Mouse (Mus musculus) limb, embryonic 14.5 days (tissue): ENCODE measurements at regions not wholly inside any gene's neighbourhood (a gene's known extent, or its start where the extent isn't known, plus 50 kb on each side); places are given as distances from the start of the nearest gene placed in this dataset.

Experiments used
- ATAC-seq: fragments of 200-750 bp; cut with Nextera tagmentation; 2 replicates; pipeline ENCODE4 v1.8.0; 2017; ENCODE audit warnings: low read depth, moderate number of reproducible peaks, moderate TSS enrichment; ENCODE audit not compliant: low FRiP score
- DNase-seq: peaks from one replicate; pipeline ENCODE4 v3.0.0-alpha.2; 2015; ENCODE audit warnings: low spot score
- H3K27ac ChIP-seq: fragments of 300-500 bp; sonication (generic); replicated peaks from 2 replicates; pipeline ENCODE4 v1.5.1; 2014; ENCODE audit warnings: low read depth, mild to moderate bottlenecking, low read length, moderate library complexity, mixed read lengths
- H3K27me3 ChIP-seq: fragments of 300-500 bp; sonication (generic); 2 replicates; pipeline ENCODE4 v1.6.1; 2014; ENCODE audit warnings: low read length, mixed read lengths; ENCODE audit not compliant: control insufficient read depth, insufficient read depth
- H3K36me3 ChIP-seq: fragments of 300-500 bp; sonication (generic); 2 replicates; pipeline ENCODE4 v1.6.1; 2014; ENCODE audit warnings: mild to moderate bottlenecking, low read length, moderate library complexity, mixed read lengths; ENCODE audit not compliant: control insufficient read depth, insufficient read depth
- H3K4me1 ChIP-seq: fragments of 300-500 bp; sonication (generic); 2 replicates; pipeline ENCODE4 v1.6.1; 2014; ENCODE audit warnings: antibody characterized with exemption, low read length, mixed read lengths; ENCODE audit not compliant: control insufficient read depth, insufficient read depth
- H3K4me2 ChIP-seq: fragments of 300-500 bp; sonication (generic); replicated peaks from 2 replicates; pipeline ENCODE4 v1.6.1; 2014; ENCODE audit warnings: low read depth, mild to moderate bottlenecking, low read length, moderate library complexity; ENCODE audit not compliant: severe bottlenecking
- H3K4me3 ChIP-seq: fragments of 300-500 bp; sonication (generic); replicated peaks from 2 replicates; pipeline ENCODE4 v1.5.1; 2014; ENCODE audit warnings: low read length
- H3K9ac ChIP-seq: fragments of 300-500 bp; sonication (generic); 2 replicates; pipeline ENCODE4 v1.6.1; 2014; ENCODE audit warnings: mild to moderate bottlenecking, low read depth, low read length, moderate library complexity; ENCODE audit not compliant: severe bottlenecking
- H3K9me3 ChIP-seq: fragments of 300-500 bp; sonication (generic); 2 replicates; pipeline ENCODE4 v1.6.1; 2016; ENCODE audit warnings: low read length; ENCODE audit not compliant: control insufficient read depth
- POLR2A ChIP-seq: fragments of 200-500 bp; IDR thresholded peaks from 2 replicates; pipeline ENCODE4 v1.8.0; 2012; ENCODE audit warnings: inconsistent platforms, mild to moderate bottlenecking, moderate library complexity, borderline replicate concordance; ENCODE audit not compliant: insufficient read depth, insufficient read length; ENCODE audit errors: extremely low read depth
- WGBS: fragments of 180-500 bp; shearing (Covaris S2); extraction: QIAGEN DNeasy Blood & Tissue Kit; methylation state at CpG from one replicate; pipeline ENCODE4 v1.1.7; 2014; 5-methylcytosine and 5-hydroxymethylcytosine counted together

- ATAC-seq (no peak), DNase-seq (no peak)
- Histone ChIP-seq H3K4me3 (no peak overlapping the region), H3K4me1 (no peaks in the 10 kb centered on the region), H3K9ac (no peak overlapping the region), H3K36me3 (no peaks in the 10 kb centered on the region), H3K27me3 (no peaks in the 10 kb centered on the region), H3K27ac (no peak overlapping the region), H3K4me2 (no peak overlapping the region), H3K9me3 (no peaks in the 10 kb centered on the region)
- TF ChIP-seq POLR2A, result no peak
- WGBS, result 79% methylated on average over 4 of the region's 4 CpGs
Observed at GRCm38 (mm10) chr8:35289967-35290366, 475.6 kb upstream of the Gm19410 start.

- H3K36me3 ChIP-seq, result no peaks in the 10 kb centered on the region
- no peak overlapping the region for H3K4me3 ChIP-seq
- no peak overlapping the region for H3K9ac ChIP-seq
- ATAC-seq, result no peak
- no peak for DNase-seq
- WGBS, result 79% methylated on average over 14 of the region's 14 CpGs
- no peaks in the 10 kb centered on the region for H3K9me3 ChIP-seq
- H3K4me1 ChIP-seq, result no peaks in the 10 kb centered on the region
- H3K27ac ChIP-seq, result no peak overlapping the region
- TF ChIP-seq POLR2A, result no peak
- H3K4me2 ChIP-seq, result no peak overlapping the region
- no peaks in the 10 kb centered on the region for H3K27me3 ChIP-seq
Observed at GRCm38 (mm10) chr8:35293437-35294126, 472.0 kb upstream of the Gm19410 start.

- H3K36me3 ChIP-seq, result no peaks in the 10 kb centered on the region
- no peak overlapping the region for H3K4me2 ChIP-seq
- no peak overlapping the region for H3K27ac ChIP-seq
- DNase-seq (no peak), ATAC-seq (no peak)
- peaks cover 5% of the 10 kb centered on the region; the same call in 1 of the 2 replicates for H3K4me1 ChIP-seq
- 86% methylated on average over 6 of the region's 6 CpGs for WGBS
- no peaks in the 10 kb centered on the region for H3K27me3 ChIP-seq
- H3K4me3 ChIP-seq, result no peak overlapping the region
- H3K9ac ChIP-seq, result no peak overlapping the region
- no peaks in the 10 kb centered on the region for H3K9me3 ChIP-seq
- TF ChIP-seq POLR2A, result no peak
Observed at GRCm38 (mm10) chr8:35296936-35297335, 468.7 kb upstream of the Gm19410 start.

- WGBS, result 81% methylated on average over 9 of the region's 9 CpGs
- no peaks in the 10 kb centered on the region for H3K9me3 ChIP-seq
- ATAC-seq, result no peak
- H3K27ac ChIP-seq, result no peak overlapping the region
- H3K4me2 ChIP-seq, result no peak overlapping the region
- DNase-seq, result no peak
- H3K27me3 ChIP-seq, result no peaks in the 10 kb centered on the region
- peaks cover 5% of the 10 kb centered on the region; the same call in 1 of the 2 replicates for H3K4me1 ChIP-seq
- H3K9ac ChIP-seq, result no peak overlapping the region
- no peak for TF ChIP-seq POLR2A
- no peaks in the 10 kb centered on the region for H3K36me3 ChIP-seq
- no peak overlapping the region for H3K4me3 ChIP-seq
Observed at GRCm38 (mm10) chr8:35299088-35299487, 466.5 kb upstream of the Gm19410 start.

GRCm38 (mm10) chr8:35300359-35300758 lies 465.2 kb upstream of the Gm19410 start:
- Histone ChIP-seq H3K27ac (no peak overlapping the region), H3K4me1 (peaks cover 5% of the 10 kb centered on the region; the same call in 1 of the 2 replicates), H3K4me3 (no peak overlapping the region), H3K9me3 (0 out of 2 replicates have a peak, but pooled peaks cover 7% of the 10 kb centered on the region), H3K36me3 (no peaks in the 10 kb centered on the region), H3K27me3 (no peaks in the 10 kb centered on the region), H3K4me2 (no peak overlapping the region), H3K9ac (no peak overlapping the region)
- no peak for TF ChIP-seq POLR2A
- DNase-seq (peak; percentile 49), ATAC-seq (no peak)
- 36% methylated on average over 3 of the region's 3 CpGs for WGBS
